Mouse (Mus musculus) B cell, adult 2 months (primary cell): Measurements from ENCODE around the gene Cct4.

Experiments
- DNase-seq, 2 experiments: peaks; one replicate each; pipeline ENCODE4 v3.0.0; 2022

Cct4 gene

DNA sequence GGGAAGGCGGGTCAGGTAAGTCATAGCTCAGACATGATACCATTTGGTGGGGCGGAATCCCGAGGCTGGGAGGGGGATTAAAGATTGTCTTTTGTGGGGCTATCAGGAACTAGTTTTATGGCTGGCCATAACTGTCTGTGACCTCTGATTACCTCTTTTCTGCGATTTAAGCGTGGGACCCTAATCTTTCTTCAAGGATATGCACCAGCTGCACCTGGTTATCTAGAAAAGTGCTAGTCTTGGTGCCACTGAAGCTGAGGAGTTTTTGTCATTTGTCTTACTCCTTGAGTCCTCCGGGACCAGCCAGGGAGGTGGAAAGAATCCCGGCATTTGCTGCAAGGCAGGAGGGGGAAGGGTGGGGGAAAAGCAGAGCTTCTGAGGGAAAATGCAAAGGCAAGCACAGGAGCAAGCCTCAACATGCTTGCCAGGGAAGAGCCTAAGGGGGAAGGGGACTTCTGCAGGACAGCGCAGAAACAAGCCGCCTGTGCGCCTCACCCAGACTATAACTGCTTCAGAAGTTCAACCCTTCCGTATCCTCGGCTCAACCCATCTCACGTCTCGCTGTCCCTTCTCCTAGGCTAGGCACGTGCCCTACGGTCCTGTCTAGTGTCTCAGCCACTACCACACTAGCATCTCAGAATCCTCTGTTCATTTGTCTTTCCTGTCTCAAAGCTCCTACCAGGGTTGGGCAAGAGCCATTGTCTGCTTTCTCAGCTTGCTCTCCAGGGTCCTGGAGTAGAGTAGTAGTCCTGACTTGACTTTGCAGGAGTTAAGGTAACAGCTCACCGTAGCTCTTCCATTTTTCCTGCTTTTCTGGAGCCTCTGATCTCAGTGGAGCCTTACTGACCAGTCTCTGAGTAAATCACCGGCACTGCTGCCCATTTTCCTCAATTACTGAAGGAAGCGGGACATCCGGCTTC lies 57.6 kb downstream of the Cct4 start:
- DNase-seq, result no peak

DNA sequence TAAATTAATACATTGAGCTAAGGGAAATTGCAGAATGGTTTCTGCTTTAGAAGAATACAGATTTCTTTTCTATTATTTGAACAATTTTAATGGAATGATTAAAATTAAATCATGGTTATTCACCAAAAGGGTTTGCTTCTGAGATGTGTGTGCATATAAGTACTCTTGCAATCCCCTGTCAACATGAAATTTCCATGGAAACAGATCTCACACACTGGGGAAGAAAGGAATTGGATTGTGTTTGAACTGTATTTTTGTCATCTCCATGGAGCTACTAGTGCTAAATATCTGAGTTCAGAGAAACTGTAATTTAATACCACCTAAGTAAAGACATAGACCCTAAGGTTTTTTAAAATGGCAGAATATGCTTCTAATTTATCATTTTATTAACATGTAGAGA lies 59.3 kb downstream of the Cct4 start:
- DNase-seq, result no peak

DNA sequence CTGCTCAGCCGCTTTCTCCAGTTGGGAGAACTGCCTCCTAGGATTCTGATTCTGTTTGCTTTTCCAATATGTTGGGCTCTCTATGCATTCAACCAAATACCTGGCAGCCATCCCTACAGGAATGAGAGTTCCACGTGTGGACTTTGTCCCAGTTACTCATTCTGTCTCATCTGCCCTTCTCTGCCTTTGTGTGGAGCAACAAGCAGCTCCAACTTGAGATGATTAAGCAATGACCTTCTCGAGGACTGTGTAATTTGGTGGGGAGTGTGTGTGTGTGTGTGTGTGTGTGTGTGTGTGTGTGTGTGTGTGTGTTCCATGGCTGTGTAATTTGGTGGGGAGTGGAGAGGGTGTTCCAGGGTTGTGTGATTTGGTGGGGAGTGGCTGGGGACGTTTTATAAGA lies 62.0 kb downstream of the Cct4 start:
- no peak for DNase-seq
